In the genomic region with DNA sequence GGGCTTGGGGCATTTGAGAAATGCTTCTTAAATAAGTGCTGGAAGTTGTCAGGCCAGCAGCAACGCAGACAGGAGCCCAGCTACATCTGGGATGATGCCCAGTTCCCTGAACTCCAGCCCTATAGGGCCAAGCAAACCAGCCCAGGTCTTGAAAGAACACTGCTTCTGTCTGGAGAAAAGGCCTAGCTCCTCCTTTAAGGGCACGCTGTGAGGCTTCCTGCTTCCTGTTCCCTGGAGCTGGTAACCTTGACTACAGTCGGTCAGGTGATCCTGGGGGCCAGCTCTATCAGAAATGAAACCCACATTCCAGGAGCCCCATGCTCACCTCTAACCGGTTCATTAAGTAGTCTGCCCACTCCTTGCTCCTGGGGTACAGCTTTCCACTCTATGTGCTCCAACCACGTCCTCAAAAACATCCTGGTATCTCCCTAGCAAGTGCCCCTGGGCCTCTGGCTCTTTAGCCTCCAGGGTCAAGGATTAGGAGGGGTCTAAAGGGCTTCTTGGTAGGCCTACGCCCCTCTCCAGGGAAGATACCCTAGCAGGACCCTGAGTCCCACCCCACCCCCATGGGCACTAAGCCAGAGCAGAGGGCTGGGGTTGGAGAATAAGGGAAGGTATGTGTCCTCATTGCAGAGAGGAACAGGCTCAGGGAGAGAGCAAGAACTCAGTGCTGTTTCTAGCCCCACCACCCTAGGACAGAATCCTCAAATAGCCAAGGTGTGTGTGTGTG, we compare ENCODE assay signal across 13 mouse cellular contexts. TPM values are rescaled to one million over a fixed set of nuclear protein-coding genes. Genes with fewer than 3 reads are reported as not detected.
DNase-seq lines count a peak whose midpoint lies in the region; ATAC-seq and TF ChIP-seq lines count a peak whose summit lies in the region.
"Had no signal": no experiment of that assay in that cellular context is flagged by ENCODE, and none has a peak within 500 bp of the region (broad histone marks: within the 10 kb centered on the region; RNA-seq: fewer than 3 reads in every experiment).

No protein-coding gene starts in this region.

- H3K9ac ChIP-seq in lung, embryonic 14.5 days: no peak overlapping the region
- H3K9ac ChIP-seq: midbrain, embryonic 13.5 days had no signal

- ATAC-seq in lung, embryonic 14.5 days (ENCODE audit: insufficient read depth): no peak
- ATAC-seq: midbrain, embryonic 13.5 days had no signal

- 44% methylated on average over 6 of the region's 6 CpGs for WGBS in lung, embryonic 14.5 days

- no peak overlapping the region for H3K4me2 ChIP-seq in lung, embryonic 14.5 days
- H3K4me2 ChIP-seq: midbrain, embryonic 13.5 days had no signal

- H3K9me3 ChIP-seq in lung, embryonic 14.5 days (ENCODE audit: low read depth, low read length): no peaks in the 10 kb centered on the region
- H3K9me3 ChIP-seq: midbrain, embryonic 13.5 days had no signal

- no peaks in the 10 kb centered on the region for H3K27me3 ChIP-seq in lung, embryonic 14.5 days (ENCODE audit: insufficient read depth, low read length)
- H3K27me3 ChIP-seq: midbrain, embryonic 13.5 days had no signal

- DNase-seq in embryo, embryonic 11 days: peak; percentile 3
- DNase-seq in embryo, embryonic 9.5 days (ENCODE audit: extremely low spot score): no peak
- no peak for DNase-seq in lung, embryonic 14.5 days
- DNase-seq in lung, postnatal 25 days (ENCODE audit: low spot score): no peak
- DNase-seq in adipocyte (ENCODE audit: low spot score): peak; percentile 48
- peak; percentile 25 for DNase-seq in lung, postnatal 10 days
- no peak for DNase-seq in layer of hippocampus, postnatal 14 days (ENCODE audit: low spot score in 2 of 2)
- no peak for DNase-seq in urinary bladder, adult 2 months (ENCODE audit: low spot score)
- DNase-seq: gastrocnemius, postnatal 14 days; right cerebral cortex, postnatal 25 days had no signal

- no peak for TF ChIP-seq CTCF in lung, embryonic 14.5 days (IDR thresholded peaks at IDR 0.05; ENCODE audit: low read depth)

- 0 out of 2 replicates have a peak, but pooled peaks cover 1% of the 10 kb centered on the region for H3K36me3 ChIP-seq in lung, embryonic 14.5 days (ENCODE audit: insufficient read depth)

- H3K4me1 ChIP-seq in lung, embryonic 14.5 days (ENCODE audit: insufficient read depth): peaks cover 8% of the 10 kb centered on the region

- 0 out of 2 replicates have a peak overlapping the region, but pooled peaks have one; percentile 10 for H3K27ac ChIP-seq in lung, embryonic 14.5 days (ENCODE audit: low read depth)
- H3K27ac ChIP-seq: midbrain, embryonic 13.5 days had no signal

- no peak overlapping the region for H3K4me3 ChIP-seq in lung, embryonic 14.5 days (ENCODE audit: low read depth, low read length)
- H3K4me3 ChIP-seq: midbrain, embryonic 13.5 days had no signal

RNA-seq across cellular contexts. Expression of a gene that starts 2.5 kb away (rescaled TPM):
- polyA plus RNA-seq in lung, embryonic 14.5 days (2014; fragmentation: Nextera tagmentation; extraction: Ambion mirVana): 75.8 and 77.7 TPM in 2 replicates
- 100 to 1,000 TPM; 130 to 134 TPM for total RNA-seq in layer of hippocampus, postnatal 14 days (2021)
- 15.1 and 36.1 TPM in 2 replicates for polyA plus RNA-seq in urinary bladder, adult 2 months (2012; rRNA removed)

RNA-seq across cellular contexts. Expression of a gene that starts 3.5 kb away (rescaled TPM):
- polyA plus RNA-seq in lung, embryonic 14.5 days (2014; fragmentation: Nextera tagmentation; extraction: Ambion mirVana): 3.9 and 5.5 TPM in 2 replicates
- 1 to 10 TPM; 1.5 to 1.7 TPM for total RNA-seq in layer of hippocampus, postnatal 14 days (2021)
- polyA plus RNA-seq in urinary bladder, adult 2 months (2012; rRNA removed): 2.3 and 2.4 TPM in 2 replicates

RNA-seq across cellular contexts. Expression of a gene that starts 4.3 kb away (rescaled TPM):
- not detected in 2 replicates for polyA plus RNA-seq in lung, embryonic 14.5 days (2014; fragmentation: Nextera tagmentation; extraction: Ambion mirVana)
- total RNA-seq in layer of hippocampus, postnatal 14 days (2021): not detected
- not detected in 2 replicates for polyA plus RNA-seq in urinary bladder, adult 2 months (2012; rRNA removed)
- total RNA-seq: adrenal gland, postnatal 36 days; gastrocnemius, postnatal 14 days; layer of hippocampus, postnatal 25 days had no signal
- polyA plus RNA-seq: midbrain, embryonic 13.5 days had no signal

RNA-seq across cellular contexts. Expression of a gene that starts 28.2 kb away (rescaled TPM):
- 3.3 and 3.4 TPM in 2 replicates for polyA plus RNA-seq in lung, embryonic 14.5 days (2014; fragmentation: Nextera tagmentation; extraction: Ambion mirVana)
- 100 to 1,000 TPM; 234 to 420 TPM for total RNA-seq in layer of hippocampus, postnatal 14 days (2021)
- polyA plus RNA-seq in urinary bladder, adult 2 months (2012; rRNA removed): 0.38 and 0.74 TPM in 2 replicates

RNA-seq across cellular contexts. Expression of a gene that starts 37.1 kb away (rescaled TPM):
- 15.8 and 23.5 TPM in 2 replicates for polyA plus RNA-seq in lung, embryonic 14.5 days (2014; fragmentation: Nextera tagmentation; extraction: Ambion mirVana)
- total RNA-seq in layer of hippocampus, postnatal 14 days (2021): 10 to 100 TPM; 52.1 to 57.7 TPM
- polyA plus RNA-seq in urinary bladder, adult 2 months (2012; rRNA removed): 50.8 and 61.1 TPM in 2 replicates

Comparison
In these comparisons a context has a peak if more than half of its experiments do, and no peak if none do; other contexts are left out.
1. DNase-seq: peak in embryo, embryonic 11 days (single experiment), adipocyte (single experiment) and lung, postnatal 10 days (single experiment); none in embryo, embryonic 9.5 days (single experiment), lung, embryonic 14.5 days (single experiment), lung, postnatal 25 days (single experiment), layer of hippocampus, postnatal 14 days (0 of 2) and urinary bladder, adult 2 months (single experiment).